19 mouse cellular contexts compared by ENCODE assay signal in genomic region chr12:74043225-74043624, GRCm38 (mm10). TPM values are rescaled to one million over a fixed set of nuclear protein-coding genes. Genes with fewer than 3 reads are reported as not detected.
"Had no signal": no experiment of that assay in that cellular context is flagged by ENCODE, and none has a peak within 500 bp of the region (broad histone marks: within the 10 kb centered on the region; RNA-seq: fewer than 3 reads in every experiment).

No protein-coding gene starts in this region.

- H3K27me3 ChIP-seq: limb, embryonic 12.5 days; limb, embryonic 15.5 days; stomach, embryonic 15.5 days had no signal

- H3K9ac ChIP-seq: limb, embryonic 12.5 days; limb, embryonic 15.5 days; liver, embryonic 14.5 days; liver, postnatal 0 days; lung, embryonic 14.5 days; stomach, embryonic 15.5 days had no signal

- H3K27ac ChIP-seq: limb, embryonic 12.5 days; limb, embryonic 15.5 days; liver, embryonic 14.5 days; macrophage; stomach, embryonic 15.5 days had no signal

- H3K36me3 ChIP-seq: limb, embryonic 12.5 days; limb, embryonic 15.5 days; stomach, embryonic 15.5 days had no signal

- H3K4me2 ChIP-seq: limb, embryonic 12.5 days; limb, embryonic 15.5 days; liver, embryonic 11.5 days; lung, embryonic 14.5 days; stomach, embryonic 15.5 days had no signal

- H3K9me3 ChIP-seq: limb, embryonic 12.5 days; limb, embryonic 15.5 days; stomach, embryonic 15.5 days had no signal

- H3K4me3 ChIP-seq: limb, embryonic 12.5 days; limb, embryonic 15.5 days; stomach, embryonic 15.5 days had no signal

- H3K4me1 ChIP-seq: limb, embryonic 12.5 days; limb, embryonic 15.5 days; stomach, embryonic 15.5 days had no signal

- DNase-seq: kidney, adult 18-20 months; kidney, adult 9 months; kidney, postnatal 14 days; kidney, postnatal 4 days; left cerebral cortex, postnatal 4 days; liver, postnatal 0 days; lung, embryonic 14.5 days; right cerebral cortex, postnatal 25 days; spleen, adult 18-20 months; thymus, postnatal 25 days had no signal

- ATAC-seq: liver, postnatal 0 days; lung, postnatal 0 days had no signal

RNA-seq across cellular contexts. Expression of gene Syt16, which starts 45.8 kb away (rescaled TPM):
- total RNA-seq: megakaryocyte, adult 5-6 weeks; neutrophil, adult 5-6 weeks had no signal
- polyA plus RNA-seq: liver, postnatal 0 days; macrophage had no signal
